Mouse (Mus musculus) liver, adult 2 months (tissue): Measurements from ENCODE around the gene Enc1.

Experiments
- CTCF ChIP-seq: fragments of 200-500 bp; IDR thresholded peaks from 2 replicates; pipeline ENCODE4 v1.5.1; 2011; ENCODE audit warnings: low read depth, low read length, control low read depth
- POLR2A ChIP-seq: fragments of 200-500 bp; IDR thresholded peaks from 2 replicates; pipeline ENCODE4 v1.6.1; 2011; ENCODE audit warnings: low read length, control low read depth; ENCODE audit not compliant: insufficient read depth; ENCODE audit errors: extremely low read depth

DNA sequence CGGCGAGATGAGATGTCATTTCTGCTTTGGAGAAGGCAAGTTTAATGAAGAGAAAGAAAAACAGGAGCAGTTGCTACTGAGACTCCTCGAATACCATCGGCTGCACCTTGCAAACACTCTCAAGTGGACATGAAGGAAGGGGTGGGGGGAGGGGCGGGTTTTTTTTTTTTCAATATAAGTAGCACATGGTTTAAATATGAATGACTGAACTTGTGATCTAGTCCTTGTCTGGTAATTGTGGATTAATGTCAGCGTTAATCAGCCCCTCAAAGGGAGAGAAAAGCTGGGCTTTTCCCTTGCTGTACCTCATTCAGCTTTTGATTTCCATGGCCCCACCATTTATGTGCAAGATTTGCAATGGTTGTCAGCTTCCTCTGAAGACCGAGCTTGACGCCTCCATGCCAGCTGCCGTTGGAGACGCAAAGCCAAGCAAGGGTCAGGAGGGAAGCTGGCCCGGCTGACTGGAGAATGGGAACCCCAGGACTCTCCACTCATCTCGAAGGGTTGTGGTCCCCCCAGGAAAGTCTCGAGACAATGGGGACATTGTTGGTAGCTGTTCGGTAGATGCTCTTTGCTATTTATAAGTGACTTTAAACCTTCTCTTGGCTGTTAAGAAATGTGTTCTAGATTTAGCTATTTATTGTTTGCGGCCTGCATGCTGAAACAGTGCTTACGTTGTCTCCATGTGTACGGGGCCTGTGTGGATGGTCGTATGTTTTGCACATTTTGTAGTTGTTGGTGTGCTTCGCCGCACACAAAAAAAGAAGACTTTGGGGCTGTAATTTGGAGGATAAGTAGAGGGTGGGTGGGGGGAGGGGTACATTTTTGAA, 9.9 kb downstream of the Enc1 start:
- TF ChIP-seq CTCF: no peak
- no peak for TF ChIP-seq POLR2A
